Mouse (Mus musculus): ENCODE results near the gene Papss1. TPM values are rescaled to one million over a fixed set of nuclear protein-coding genes. Genes with fewer than 3 reads are reported as not detected.

Gene Papss1
- polyA plus RNA-seq, 1 experiment from 2014 or later, result 40.4 TPM

- H3K4me3 ChIP-seq (ENCODE audit: low read length), result no peak overlapping the region
- H3K27me3 ChIP-seq (ENCODE audit: control insufficient read depth, insufficient read depth, low read length), result no peaks in the 10 kb centered on the region
- no peaks in the 10 kb centered on the region for H3K9me3 ChIP-seq (replicated peaks; ENCODE audit: control insufficient read depth, low read length)
- no peaks in the 10 kb centered on the region for H3K4me1 ChIP-seq (ENCODE audit: control insufficient read depth, insufficient read depth, low read length)
- H3K9ac ChIP-seq (ENCODE audit: low read length), result no peak overlapping the region
- no peaks in the 10 kb centered on the region for H3K36me3 ChIP-seq (ENCODE audit: control insufficient read depth, insufficient read depth)
- no peak overlapping the region for H3K27ac ChIP-seq (ENCODE audit: low read length)
- no peak overlapping the region for H3K4me2 ChIP-seq (ENCODE audit: low read depth, low read length)
- 70% methylated on average over 5 of the region's 5 CpGs for WGBS
- ATAC-seq (replicated peaks; ENCODE audit: extremely low read depth, insufficient read depth, low FRiP score), result no peak
These were observed 98.1 kb downstream of the Papss1 start for GRCm38 (mm10) chr3:131662589-131663148.

DNA sequence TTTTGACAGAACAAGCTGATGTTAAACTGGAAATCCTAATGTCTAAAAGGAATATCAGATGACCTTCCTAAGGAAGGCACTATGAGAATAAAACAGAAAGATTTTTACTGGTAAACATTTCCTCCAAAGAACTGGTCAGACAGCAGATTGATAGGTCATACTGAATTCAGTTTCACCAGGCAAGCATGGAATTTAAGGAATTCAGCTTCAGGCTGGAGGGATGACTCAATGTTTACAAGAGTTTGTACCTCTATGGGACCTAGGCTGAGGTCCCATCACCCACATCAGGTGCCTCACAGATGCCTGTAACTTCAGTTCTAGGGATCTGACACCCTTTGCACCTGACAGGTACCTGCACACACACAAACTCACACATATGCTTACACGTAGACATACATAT lies 105.3 kb downstream of the Papss1 start:
- Histone ChIP-seq H3K9ac (ENCODE audit: low read length) (no peak overlapping the region), H3K4me1 (ENCODE audit: control insufficient read depth, insufficient read depth, low read length) (no peaks in the 10 kb centered on the region), H3K27me3 (ENCODE audit: control insufficient read depth, insufficient read depth, low read length) (no peaks in the 10 kb centered on the region), H3K4me3 (ENCODE audit: low read length) (no peak overlapping the region), H3K4me2 (ENCODE audit: low read depth, low read length) (no peak overlapping the region), H3K9me3 (replicated peaks; ENCODE audit: control insufficient read depth, low read length) (no peaks in the 10 kb centered on the region), H3K36me3 (ENCODE audit: control insufficient read depth, insufficient read depth) (no peaks in the 10 kb centered on the region), H3K27ac (ENCODE audit: low read length) (no peak overlapping the region)
- 80% methylated on average over 1 of the region's 1 CpGs for WGBS
- no peak for ATAC-seq (replicated peaks; ENCODE audit: extremely low read depth, insufficient read depth, low FRiP score)

DNA sequence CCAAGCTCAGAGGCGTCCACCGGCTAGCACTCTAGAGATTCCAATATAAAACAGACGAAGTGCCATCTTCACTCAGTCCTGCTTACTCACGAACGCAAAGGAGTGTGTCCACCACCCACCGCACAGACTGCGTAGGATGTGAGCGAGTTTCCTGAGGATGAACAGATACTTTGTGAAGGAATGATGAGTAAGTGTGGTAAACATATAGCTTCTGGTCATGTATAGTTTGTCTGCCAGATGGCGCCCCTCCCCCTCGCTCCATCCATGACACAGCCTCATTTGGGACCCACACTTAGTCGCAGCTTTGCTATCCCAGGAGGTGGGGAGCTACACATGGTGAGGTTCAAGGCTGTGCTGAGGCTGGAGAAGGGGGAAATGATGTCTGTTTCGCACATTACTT lies 121.5 kb downstream of the Papss1 start:
- 81% methylated on average over 12 of the region's 12 CpGs for WGBS

DNA sequence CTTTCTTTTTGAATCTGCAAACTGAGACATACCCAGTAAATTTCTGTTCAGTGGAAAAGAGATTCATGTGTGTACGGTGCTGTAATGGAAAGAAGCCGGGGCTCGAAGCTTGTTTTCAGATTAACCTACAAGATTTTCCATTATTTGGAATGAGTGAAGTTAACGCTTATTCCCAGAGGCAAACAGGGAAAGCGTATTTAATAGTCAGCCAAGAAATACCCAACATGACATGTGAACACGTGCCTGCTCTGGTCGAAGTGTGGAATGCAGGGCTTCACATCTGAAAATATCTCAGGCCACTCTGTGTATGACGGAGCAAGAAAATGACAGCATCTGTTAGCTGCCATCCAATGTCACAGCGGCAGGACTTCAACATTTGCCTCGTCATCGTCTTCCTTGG lies 125.4 kb downstream of the Papss1 start:
- no peaks in the 10 kb centered on the region for H3K36me3 ChIP-seq (ENCODE audit: control insufficient read depth, insufficient read depth)
- no peak for ATAC-seq (replicated peaks; ENCODE audit: extremely low read depth, insufficient read depth, low FRiP score)
- H3K4me1 ChIP-seq (ENCODE audit: control insufficient read depth, insufficient read depth, low read length), result no peaks in the 10 kb centered on the region
- 69% methylated on average over 11 of the region's 11 CpGs for WGBS
- no peak overlapping the region for H3K4me3 ChIP-seq (ENCODE audit: low read length)
- H3K27ac ChIP-seq (ENCODE audit: low read length), result no peak overlapping the region
- H3K27me3 ChIP-seq (ENCODE audit: control insufficient read depth, insufficient read depth, low read length), result no peaks in the 10 kb centered on the region
- no peaks in the 10 kb centered on the region for H3K9me3 ChIP-seq (replicated peaks; ENCODE audit: control insufficient read depth, low read length)
- H3K4me2 ChIP-seq (ENCODE audit: low read depth, low read length), result no peak overlapping the region
- no peak overlapping the region for H3K9ac ChIP-seq (ENCODE audit: low read length)

More for the DNA sequence above, 121.5 kb downstream of the Papss1 start:
- Histone ChIP-seq H3K27ac (ENCODE audit: low read length) (no peak overlapping the region), H3K4me1 (ENCODE audit: control insufficient read depth, insufficient read depth, low read length) (no peaks in the 10 kb centered on the region), H3K4me2 (ENCODE audit: low read depth, low read length) (no peak overlapping the region), H3K27me3 (ENCODE audit: control insufficient read depth, insufficient read depth, low read length) (no peaks in the 10 kb centered on the region), H3K36me3 (ENCODE audit: control insufficient read depth, insufficient read depth) (no peaks in the 10 kb centered on the region), H3K9ac (ENCODE audit: low read length) (no peak overlapping the region), H3K4me3 (ENCODE audit: low read length) (no peak overlapping the region), H3K9me3 (replicated peaks; ENCODE audit: control insufficient read depth, low read length) (no peaks in the 10 kb centered on the region)
- ATAC-seq (replicated peaks; ENCODE audit: extremely low read depth, insufficient read depth, low FRiP score), result no peak

DNA sequence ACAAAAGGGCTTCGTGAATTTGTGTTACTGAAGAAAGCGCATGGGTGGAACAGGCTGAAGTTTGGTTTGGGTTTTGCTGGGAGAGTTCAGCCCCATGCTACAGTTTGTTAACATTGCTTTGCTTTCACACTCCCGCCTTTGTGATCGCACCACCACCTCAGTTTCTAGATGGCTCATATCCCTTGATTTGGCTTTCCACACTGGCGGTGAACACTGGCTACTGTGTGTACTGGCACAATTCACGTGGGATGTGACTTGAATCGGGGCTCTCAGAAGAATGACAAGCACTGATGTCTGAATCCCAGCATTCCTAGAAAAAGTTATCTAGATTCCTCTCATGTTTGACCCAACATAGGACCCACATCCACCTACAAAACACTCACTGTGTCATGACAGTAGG lies 126.0 kb downstream of the Papss1 start:
- no peak for ATAC-seq (replicated peaks; ENCODE audit: extremely low read depth, insufficient read depth, low FRiP score)
- Histone ChIP-seq H3K36me3 (ENCODE audit: control insufficient read depth, insufficient read depth) (no peaks in the 10 kb centered on the region), H3K4me2 (ENCODE audit: low read depth, low read length) (no peak overlapping the region), H3K4me1 (ENCODE audit: control insufficient read depth, insufficient read depth, low read length) (no peaks in the 10 kb centered on the region), H3K4me3 (ENCODE audit: low read length) (no peak overlapping the region), H3K27me3 (ENCODE audit: control insufficient read depth, insufficient read depth, low read length) (no peaks in the 10 kb centered on the region), H3K9me3 (replicated peaks; ENCODE audit: control insufficient read depth, low read length) (no peaks in the 10 kb centered on the region), H3K9ac (ENCODE audit: low read length) (no peak overlapping the region), H3K27ac (ENCODE audit: low read length) (no peak overlapping the region)
- WGBS, result 88% methylated on average over 7 of the region's 7 CpGs

- no peak for ATAC-seq (replicated peaks; ENCODE audit: extremely low read depth, insufficient read depth, low FRiP score)
- no peaks in the 10 kb centered on the region for H3K4me1 ChIP-seq (ENCODE audit: control insufficient read depth, insufficient read depth, low read length)
- H3K4me3 ChIP-seq (ENCODE audit: low read length), result no peak overlapping the region
- H3K36me3 ChIP-seq (ENCODE audit: control insufficient read depth, insufficient read depth), result no peaks in the 10 kb centered on the region
- H3K9ac ChIP-seq (ENCODE audit: low read length), result no peak overlapping the region
- H3K4me2 ChIP-seq (ENCODE audit: low read depth, low read length), result no peak overlapping the region
- WGBS, result 63% methylated on average over 3 of the region's 3 CpGs
- H3K27me3 ChIP-seq (ENCODE audit: control insufficient read depth, insufficient read depth, low read length), result no peaks in the 10 kb centered on the region
- H3K27ac ChIP-seq (ENCODE audit: low read length), result no peak overlapping the region
- no peaks in the 10 kb centered on the region for H3K9me3 ChIP-seq (replicated peaks; ENCODE audit: control insufficient read depth, low read length)
These were observed 126.6 kb downstream of the Papss1 start for GRCm38 (mm10) chr3:131691202-131691601.

Other genes starting within 250 kb of the Papss1 start
- gene Sgms2, start 73.4 kb upstream of the Papss1 start, polyA plus RNA-seq (2015; fragmentation: Nextera tagmentation; extraction: Ambion mirVana), result 0.97 and 1.3 TPM in 2 replicates